Mouse (Mus musculus) thymus, postnatal 4 days (tissue): ENCODE results near the gene Nufip2.
A peak's percentile ranks its signal among the peaks of the same experiment; 100 is the strongest.

ENCODE experiments used
- DNase-seq: peaks from one replicate; pipeline ENCODE4 v3.0.0; 2021

Nufip2 gene

DNA sequence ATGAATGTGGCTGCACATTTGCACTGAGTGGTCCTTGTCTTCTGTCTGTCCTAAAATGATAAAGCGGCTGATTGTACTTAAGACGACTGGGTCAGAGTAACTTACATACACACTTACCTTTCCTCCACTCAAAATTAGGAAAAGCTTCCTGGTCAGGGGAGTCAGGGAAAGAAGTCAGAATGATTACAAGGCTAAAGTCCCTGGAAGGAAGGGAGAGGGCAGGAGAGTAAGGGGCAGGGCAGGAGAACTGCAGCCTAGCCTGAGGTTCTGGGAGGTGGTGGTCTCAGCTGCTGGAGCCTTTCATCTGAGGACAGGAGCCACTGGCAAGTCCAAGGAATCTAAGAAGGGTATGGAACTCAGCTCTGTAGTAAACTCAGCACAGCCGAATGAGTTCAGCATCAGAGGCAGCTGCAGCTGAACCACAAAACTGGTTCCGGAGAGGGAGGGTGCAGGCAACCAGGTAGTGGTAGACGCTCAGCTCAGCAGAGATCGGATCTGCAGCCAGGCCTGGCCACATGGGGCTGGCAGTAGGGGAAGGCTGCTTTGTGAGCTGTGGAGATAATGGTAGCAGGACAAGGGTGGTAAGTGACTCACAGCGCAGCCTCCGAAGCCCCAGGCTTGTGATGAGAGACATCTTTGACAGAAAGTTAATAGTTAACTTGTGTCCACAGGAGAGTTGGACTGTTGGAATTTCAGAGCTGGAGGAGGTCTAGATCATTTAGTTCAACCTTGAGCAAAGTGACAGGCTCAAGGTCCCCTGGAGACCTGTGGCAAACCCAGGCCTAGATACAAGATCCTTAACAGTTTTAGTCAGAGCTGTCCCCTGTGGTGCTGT, 86.1 kb downstream of the Nufip2 start:
- DNase-seq, result peak; percentile 59

DNA sequence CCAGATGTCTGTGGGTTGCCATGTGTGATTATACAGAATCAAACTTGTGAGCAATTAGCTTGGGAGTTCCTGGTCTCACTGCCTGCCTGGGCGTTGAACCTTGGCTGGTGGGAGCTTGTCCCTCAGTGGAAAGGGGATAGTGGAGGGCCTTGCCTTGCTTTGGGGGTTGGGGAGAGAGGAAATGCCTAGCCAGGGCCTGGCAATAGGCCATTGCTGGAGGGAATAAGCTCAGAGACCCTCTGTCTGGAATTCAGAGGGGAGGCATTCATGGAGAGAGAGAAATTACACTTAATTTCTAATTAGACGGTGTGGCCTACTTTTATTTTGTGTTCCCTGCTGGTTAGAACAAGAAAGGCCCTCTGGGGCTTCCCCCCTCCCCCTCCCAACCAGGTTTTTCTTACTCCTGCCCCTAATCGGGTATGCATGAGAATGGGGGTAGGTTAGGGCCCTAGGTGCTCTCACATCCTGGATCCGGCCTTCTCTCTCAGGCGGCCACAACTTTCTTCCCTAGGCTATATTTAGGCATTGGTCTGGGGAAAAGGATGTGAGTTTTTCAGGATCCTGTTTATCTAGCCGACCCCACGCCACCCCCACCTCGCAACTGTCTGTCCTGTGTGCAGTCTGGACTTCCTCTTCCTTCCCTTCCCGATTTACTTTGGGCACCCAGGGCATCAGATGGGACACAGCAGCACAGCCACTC, 89.9 kb downstream of the Nufip2 start:
- no peak for DNase-seq

DNA sequence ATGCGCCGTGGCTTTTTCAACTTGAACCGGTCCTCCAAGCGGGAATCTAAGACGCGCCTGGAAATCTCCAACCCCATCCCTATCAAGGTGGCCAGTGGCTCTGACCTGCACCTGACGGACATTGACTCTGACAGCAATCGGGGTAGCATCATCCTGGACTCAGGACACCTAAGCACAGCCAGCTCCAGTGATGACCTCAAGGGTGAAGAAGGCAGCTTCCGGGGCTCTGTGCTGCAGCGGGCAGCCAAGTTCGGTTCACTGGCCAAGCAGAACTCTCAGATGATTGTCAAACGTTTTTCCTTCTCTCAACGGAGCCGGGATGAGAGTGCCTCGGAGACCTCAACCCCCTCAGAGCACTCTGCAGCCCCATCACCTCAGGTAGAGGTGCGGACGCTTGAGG, 91.5 kb downstream of the Nufip2 start:
- DNase-seq, result no peak

DNA sequence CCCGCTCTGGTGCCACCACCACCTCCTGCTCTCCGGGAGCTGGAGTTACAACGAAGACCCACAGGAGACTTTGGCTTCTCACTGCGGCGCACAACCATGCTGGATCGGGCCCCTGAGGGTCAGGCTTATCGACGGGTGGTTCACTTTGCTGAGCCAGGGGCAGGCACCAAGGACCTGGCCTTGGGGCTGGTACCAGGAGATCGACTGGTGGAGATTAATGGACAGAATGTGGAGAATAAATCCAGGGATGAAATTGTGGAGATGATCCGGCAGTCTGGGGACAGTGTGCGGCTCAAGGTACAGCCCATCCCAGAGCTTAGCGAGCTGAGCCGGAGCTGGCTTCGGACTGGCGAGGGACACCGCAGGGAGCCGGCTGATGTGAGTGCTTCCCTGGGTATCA, 92.0 kb downstream of the Nufip2 start:
- DNase-seq, result no peak

DNA sequence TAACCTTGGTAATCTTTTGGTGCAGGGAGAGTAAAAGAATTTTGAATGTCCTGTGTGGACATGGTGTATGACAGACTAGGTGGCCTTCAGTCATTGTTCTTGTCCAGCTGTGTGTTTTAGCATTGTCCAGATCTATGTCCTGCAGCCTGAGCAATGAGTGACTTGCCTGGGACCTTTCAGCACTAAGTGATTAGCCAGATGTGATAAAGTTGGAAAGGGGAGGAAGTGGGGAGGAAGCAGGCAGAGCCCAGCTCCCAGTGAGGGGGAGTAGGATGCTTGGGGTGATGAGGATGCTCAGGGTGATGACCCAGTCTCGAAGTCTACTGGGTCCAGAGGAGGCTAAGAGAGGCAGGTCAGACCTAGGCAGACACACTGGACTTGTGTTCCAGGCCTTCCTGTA, 93.3 kb downstream of the Nufip2 start:
- DNase-seq, result no peak

DNA sequence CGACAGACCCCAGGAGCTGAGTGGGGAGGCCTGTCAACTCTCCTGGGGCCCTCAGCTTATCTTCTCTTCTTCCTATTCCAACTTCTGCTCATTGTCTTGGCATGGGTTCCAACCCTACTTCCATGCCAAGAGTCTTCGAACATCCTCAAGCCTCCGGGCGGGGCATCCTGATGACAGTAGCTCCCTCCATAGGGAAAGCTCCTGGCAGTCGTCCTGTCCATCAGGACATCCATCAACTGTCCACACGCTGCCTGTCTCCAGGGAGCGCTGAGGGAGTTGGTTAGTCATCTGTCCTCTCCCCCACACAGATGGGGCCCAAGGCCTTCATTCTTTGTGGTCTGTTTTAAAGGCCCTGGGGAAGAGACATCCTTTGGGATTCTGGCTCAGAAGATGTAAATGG, 95.1 kb downstream of the Nufip2 start:
- no peak for DNase-seq

DNA sequence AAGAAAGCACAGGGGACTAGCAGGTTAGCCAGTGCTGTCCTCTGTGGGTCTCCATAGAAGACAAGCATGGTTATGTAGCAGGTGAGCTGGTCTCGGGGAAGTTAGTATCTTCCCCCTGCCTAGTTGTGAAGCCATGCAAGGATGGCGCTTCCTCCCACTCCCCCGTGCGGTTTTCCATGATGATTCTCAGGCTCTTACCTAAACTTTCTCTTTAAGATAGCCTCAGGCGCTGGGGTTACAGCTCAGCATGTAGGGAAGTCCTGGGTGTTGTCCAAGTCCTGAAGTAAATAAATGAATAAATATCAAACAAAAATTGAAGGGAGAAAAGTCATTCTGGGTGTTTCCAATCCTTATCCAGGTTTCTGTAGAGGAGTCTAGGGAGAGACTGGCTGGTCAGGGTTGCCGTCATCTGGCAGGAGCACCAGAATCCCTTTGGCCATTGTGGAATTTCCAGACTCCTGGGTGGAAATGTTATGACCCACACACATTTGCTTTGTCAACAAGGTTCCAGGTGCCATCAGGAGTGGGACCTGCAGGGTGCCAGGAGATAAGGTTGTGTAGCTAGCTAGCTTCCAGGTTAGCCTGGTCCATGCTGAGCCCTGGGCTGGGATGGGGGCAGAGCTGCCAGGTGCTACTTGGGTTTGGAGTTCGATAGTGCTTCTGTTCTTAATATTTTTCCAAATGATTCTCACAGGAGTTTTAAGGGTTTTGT, 96.3 kb downstream of the Nufip2 start:
- no peak for DNase-seq

DNA sequence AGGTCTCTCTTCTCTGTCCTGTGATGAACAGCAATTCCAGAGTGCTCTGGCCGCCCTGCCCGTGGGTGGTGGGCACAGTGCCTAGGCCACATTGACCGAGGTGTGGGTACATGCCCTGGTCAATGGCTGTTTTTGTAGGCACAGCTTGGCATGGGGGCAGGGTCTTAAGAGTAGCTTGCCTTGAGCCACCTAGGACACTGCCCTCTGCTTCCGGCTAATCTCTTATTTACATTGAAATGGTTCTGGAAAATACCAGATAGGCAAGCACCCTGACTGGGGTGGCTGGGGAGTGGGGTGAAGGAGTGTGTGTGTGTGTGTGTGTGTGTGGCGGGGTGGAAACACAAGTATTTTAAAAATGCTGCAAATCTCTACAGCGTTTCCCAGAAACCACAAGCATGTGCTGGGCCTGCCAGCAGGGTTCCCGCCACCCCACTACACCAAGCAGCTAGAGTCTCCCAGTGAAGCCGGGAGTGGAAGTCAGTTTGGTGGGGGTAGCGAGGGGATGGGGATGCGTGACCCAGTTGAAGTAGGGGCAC, 97.3 kb downstream of the Nufip2 start:
- no peak for DNase-seq

DNA sequence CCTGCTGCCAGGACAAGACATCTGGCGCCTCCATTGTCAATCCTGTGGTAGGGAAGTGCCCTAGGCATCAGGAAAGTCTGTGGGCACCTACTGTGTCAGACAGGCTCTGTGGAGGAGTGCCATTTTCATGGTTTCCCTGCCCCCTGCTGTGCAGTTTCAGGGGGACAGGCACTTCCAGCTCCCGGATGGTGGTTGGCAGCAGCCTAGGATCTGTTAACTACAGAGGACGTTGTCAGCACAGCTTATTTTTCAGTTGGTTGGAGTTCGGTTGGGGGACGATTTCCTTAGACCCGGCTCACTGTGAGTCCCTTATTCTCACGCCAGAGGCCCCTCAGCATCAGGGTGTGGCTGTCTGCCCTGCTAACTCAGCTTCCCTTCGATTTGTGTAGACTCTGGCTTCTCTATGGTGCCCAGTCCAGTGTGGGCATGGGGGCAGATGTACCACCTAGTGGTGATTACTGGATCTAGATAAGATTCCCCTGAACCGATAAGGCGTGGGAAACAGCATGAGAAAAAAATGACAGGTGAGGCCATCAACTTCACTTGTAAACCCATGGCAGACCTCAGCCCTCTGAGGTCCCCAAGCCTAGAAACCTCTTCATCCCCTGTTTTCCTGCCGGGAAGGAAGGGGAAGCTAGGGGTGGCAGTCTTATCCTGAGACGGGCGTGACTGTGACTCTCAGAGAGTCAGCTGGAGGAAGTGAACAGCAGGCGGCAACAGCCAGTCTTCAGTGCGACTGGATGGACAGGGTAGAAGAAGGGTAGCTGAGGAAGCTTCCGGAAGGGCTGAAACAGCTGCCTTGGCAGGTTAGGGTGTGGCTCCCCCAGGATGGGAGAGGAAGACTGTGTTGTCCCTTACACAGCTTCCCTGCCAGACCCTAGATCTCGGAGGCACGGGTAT, 98.0 kb downstream of the Nufip2 start:
- DNase-seq, result peak; percentile 71

DNA sequence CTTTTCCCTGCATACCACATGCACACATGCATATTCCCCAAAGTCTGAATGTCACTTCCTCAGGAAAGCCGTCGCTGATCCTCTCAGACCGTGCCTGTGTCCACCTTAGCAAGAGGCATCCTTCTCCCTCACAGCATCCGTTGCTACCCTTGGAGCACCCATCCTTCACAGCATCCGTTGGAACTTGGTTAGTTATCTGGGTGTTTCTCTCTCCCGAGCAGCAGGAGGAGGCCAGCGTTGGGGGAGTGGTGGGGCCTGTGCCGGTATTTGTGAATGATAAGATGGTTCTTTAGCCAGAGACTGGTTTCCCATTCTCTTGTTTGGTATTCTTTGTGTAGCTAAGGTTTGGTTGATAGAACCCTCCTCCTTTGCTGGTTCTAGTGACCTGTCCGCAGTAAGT, 98.9 kb downstream of the Nufip2 start:
- no peak for DNase-seq

DNA sequence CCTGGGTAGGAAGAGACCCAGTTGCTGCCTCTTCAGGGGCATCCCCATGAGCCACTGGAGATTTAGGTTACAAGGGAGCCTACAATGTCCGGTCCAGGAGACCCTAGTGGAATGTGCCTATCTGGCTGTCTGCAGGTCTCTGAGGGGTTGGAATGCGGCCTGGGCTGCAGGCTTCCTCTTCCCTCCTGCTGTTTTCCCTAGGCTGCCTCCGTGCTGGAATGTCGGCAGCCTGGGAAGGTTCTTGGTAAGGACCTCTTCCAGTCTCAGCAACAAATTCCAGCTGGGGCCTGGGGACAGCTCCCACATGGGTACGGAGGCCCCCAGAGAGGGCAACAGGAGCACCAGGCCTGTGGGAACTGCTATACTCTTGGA, 99.4 kb downstream of the Nufip2 start:
- DNase-seq, result no peak

DNA sequence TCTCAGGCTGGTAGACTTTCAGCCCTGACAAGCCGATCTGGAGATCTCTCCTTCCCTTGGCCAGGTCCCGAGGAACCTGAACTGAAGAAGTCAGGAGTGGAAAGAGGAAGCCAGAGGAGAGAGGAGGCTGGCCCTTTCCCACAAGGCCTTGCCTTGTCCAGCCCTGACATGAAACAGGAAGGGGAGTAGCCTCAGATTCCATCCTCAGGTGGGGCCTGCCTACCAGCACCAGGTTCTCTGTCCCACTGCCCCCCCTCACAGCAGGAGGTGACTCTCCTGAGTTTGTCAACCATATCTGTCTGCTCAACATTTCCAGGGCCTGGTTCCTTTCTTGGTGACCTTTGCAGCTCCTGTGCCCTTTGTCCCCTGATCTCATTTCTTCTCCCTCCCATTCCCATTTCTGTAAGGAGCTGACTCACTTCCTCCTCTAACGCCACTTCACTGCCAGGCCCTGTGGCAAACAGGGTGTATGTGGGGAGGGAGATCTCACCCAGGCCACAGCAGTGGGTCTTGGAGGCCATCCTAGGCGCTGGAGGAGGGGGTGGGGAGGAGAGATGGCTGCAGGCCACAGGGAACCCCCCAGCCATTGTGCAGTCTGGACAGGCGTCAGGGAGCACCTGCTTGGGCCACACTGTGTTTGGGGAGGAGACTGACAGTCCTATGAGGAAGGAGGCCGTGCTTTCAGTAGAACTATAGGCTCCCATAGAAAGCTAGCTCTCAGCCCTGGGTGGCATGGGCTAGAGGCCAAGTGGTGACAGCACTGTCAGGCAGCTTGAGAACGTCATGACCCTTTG, 100.0 kb downstream of the Nufip2 start:
- DNase-seq, result no peak

DNA sequence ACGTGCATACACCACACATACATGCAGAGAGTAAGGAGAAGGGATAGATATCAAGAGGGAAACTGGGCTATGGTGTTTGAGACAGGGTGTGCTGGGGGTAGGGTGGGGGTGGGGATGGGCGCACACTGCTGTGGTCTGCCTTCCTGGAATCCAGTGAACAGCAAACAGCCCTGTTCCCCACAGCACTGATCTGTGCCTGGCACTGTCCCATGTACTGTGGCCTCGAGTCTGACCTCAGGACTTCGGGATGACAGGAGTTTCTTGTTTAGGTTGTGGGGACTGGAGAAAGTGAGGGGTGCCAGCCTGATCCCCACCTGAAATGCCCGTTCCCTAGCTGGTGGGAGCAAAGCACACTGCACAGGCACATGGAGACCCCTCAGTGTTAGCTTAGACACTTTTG, 101.8 kb downstream of the Nufip2 start, which contains the start of gene Gm10277:
Gene Gm10277, minus strand, starts transcription at position 41 of the 400 bp plus-strand sequence.
- no peak for DNase-seq

DNA sequence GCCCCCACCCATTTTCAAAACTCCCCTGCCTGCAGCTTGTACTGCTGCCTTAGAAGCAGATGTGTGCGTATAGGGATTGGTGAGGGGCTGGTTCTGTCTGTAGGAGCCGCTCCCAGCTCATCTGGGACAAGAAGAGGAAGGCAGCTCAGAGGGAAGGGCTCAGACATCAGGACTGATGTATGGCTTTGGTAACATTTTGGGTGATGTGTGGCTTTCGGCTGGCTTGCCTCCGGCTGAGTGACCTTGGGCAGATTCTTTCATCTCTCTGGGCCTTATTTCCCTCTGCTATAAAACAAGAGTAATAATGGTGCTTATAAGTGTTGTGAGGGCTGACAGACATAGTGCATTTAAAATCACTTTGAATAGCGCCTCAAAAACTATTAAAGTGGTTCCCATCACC, 103.6 kb downstream of the Nufip2 start:
- no peak for DNase-seq

DNA sequence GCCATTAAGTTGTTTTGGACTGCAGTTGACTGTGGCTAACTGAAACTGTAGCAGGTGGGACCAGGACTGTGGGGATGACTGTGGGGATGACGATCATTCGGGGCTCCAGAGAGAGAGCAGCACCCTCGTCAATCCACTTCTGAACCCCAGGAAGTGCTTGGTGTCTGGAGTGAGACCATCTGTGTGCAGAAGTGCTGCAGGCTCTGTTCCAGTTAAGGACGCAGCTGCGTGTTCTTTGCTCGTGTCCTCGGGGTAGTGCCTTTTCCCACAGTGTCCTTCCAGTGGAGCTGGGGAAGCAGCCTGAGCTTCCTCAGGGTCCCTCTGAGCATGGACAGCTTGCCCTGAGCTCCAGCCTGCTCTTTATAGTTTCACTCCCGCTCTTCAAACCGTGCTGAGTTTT, 104.3 kb downstream of the Nufip2 start:
- peak; percentile 66 for DNase-seq

DNA sequence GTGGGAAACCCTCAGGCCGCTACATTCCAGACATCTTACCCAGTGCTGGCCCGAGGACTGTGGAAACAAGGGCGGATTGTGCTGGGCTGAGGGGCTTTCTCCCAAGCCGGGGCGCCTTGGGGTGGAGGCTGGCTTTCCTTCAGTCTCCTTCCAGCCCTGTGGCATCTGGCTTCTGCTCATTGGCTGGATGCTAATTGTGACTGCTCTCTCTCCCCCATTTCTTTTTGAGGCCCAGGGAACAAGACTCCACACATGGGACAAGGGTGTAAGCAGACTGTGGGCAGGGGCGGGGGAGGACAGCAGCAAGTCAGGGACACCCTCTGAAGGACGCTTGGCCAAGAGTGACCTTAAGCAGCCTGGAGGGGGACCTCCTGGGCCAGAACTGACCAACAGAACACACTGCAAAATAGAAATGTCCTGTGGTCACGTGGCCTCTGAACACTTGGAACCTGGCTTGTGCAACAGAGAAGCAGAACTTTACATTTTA, 105.3 kb downstream of the Nufip2 start:
- peak; percentile 36 for DNase-seq
